Mouse (Mus musculus) MEL (cell line): ENCODE results near the gene Prpsap1. TPM values are rescaled to one million over a fixed set of nuclear protein-coding genes. Genes with fewer than 3 reads are reported as not detected.

Experiments used
- DNase-seq: peaks from one replicate; pipeline ENCODE4 v3.0.0; 2011; ENCODE audit warnings: low read depth, low spot score
- H3K27ac ChIP-seq: 2 replicates; pipeline ENCODE4 v1.5.1; 2012; ENCODE audit warnings: low read depth, mild to moderate bottlenecking, control low read depth, low read length, moderate library complexity; ENCODE audit not compliant: control insufficient read depth
- H3K27me3 ChIP-seq, 2 experiments: fragments of 150-350 bp in 1 of 2; sonication (generic) in 1 of 2; 2 replicates each; pipeline ENCODE4 v1.6.1; 2012; ENCODE audit warnings: low read length in 2 of 2, mild to moderate bottlenecking in 2 of 2, improper control_type of control experiment in 1 of 2, moderate library complexity in 1 of 2; ENCODE audit not compliant: insufficient read depth in 2 of 2, control insufficient read depth in 1 of 2
- H3K36me3 ChIP-seq, 2 experiments: 2 replicates each; pipeline ENCODE4 v1.6.1; 2012 to 2014; ENCODE audit warnings: low read length in 2 of 2, improper control_type of control experiment in 1 of 2, inconsistent platforms in 1 of 2, mild to moderate bottlenecking in 1 of 2; ENCODE audit not compliant: insufficient read depth in 2 of 2, control insufficient read depth in 1 of 2
- H3K4me1 ChIP-seq, 2 experiments: fragments of 150-350 bp in 1 of 2; sonication (generic) in 1 of 2; 2 replicates each; pipeline ENCODE4 v1.6.1; 2012; ENCODE audit warnings: low read length in 2 of 2, improper control_type of control experiment in 1 of 2, mild to moderate bottlenecking in 1 of 2; ENCODE audit not compliant: insufficient read depth in 2 of 2, control insufficient read depth in 1 of 2
- H3K4me3 ChIP-seq, 2 experiments: fragments of 150-350 bp in 1 of 2; sonication (generic) in 1 of 2; 2 replicates each; pipeline ENCODE4 v1.5.1; 2012; ENCODE audit warnings: low read depth in 2 of 2, low read length in 2 of 2, mild to moderate bottlenecking in 2 of 2, moderate library complexity in 2 of 2, control low read depth in 1 of 2, improper control_type of control experiment in 1 of 2; ENCODE audit not compliant: control insufficient read depth in 1 of 2, insufficient read depth in 1 of 2
- H3K79me2 ChIP-seq: 2 replicates; pipeline ENCODE4 v1.6.1; 2012; ENCODE audit warnings: mild to moderate bottlenecking, low read length, moderate library complexity; ENCODE audit not compliant: control insufficient read depth, poor library complexity, insufficient read depth
- H3K9ac ChIP-seq: 2 replicates; pipeline ENCODE4 v1.6.1; 2012; ENCODE audit warnings: low read depth, mild to moderate bottlenecking, control low read depth, low read length, moderate library complexity; ENCODE audit not compliant: control insufficient read depth, poor library complexity, severe bottlenecking
- H3K9me3 ChIP-seq: fragments of 150-350 bp; sonication (generic); replicated peaks from 2 replicates; pipeline ENCODE4 v1.6.1; 2012; ENCODE audit warnings: mild to moderate bottlenecking, low read length, improper control_type of control experiment, moderate library complexity; ENCODE audit not compliant: insufficient read depth
- BHLHE40 ChIP-seq: IDR thresholded peaks from 2 replicates; pipeline ENCODE4 v1.6.1; 2012; ENCODE audit warnings: low read depth, mild to moderate bottlenecking, inconsistent platforms, low read length, improper control_type of control experiment, borderline replicate concordance
- CHD2 ChIP-seq: IDR thresholded peaks from 2 replicates; pipeline ENCODE4 v1.6.1; 2011; ENCODE audit warnings: low read length, improper control_type of control experiment
- CTCF ChIP-seq, 3 experiments: IDR thresholded peaks in 2 of 3; conservative IDR thresholded peaks in 1 of 3; 2 replicates each; pipeline ENCODE4 v1.5.1; 2011 to 2012; ENCODE audit warnings: low read length in 3 of 3, low read depth in 2 of 3, mild to moderate bottlenecking in 2 of 3, improper control_type of control experiment in 1 of 3, inconsistent platforms in 1 of 3, mixed read lengths in 1 of 3, moderate library complexity in 1 of 3; ENCODE audit not compliant: control insufficient read depth in 1 of 3, insufficient read depth in 1 of 3, poor library complexity in 1 of 3, severe bottlenecking in 1 of 3
- GABPA ChIP-seq: IDR thresholded peaks from 2 replicates; pipeline ENCODE4 v1.6.1; 2012; ENCODE audit warnings: low read depth, mild to moderate bottlenecking, inconsistent platforms, low read length, improper control_type of control experiment, moderate library complexity
- GATA1 ChIP-seq: IDR thresholded peaks from 2 replicates; pipeline ENCODE4 v1.6.1; 2011; ENCODE audit warnings: low read depth, low read length, improper control_type of control experiment
- JUND ChIP-seq: IDR thresholded peaks from 2 replicates; pipeline ENCODE4 v1.6.1; 2011; ENCODE audit warnings: low read depth, mild to moderate bottlenecking, improper control_type of control experiment, low read length
- KAT2A ChIP-seq: conservative IDR thresholded peaks from 2 replicates; pipeline ENCODE4 v1.6.1; 2012; ENCODE audit warnings: low read depth, low read length, improper control_type of control experiment, inconsistent platforms
- MAZ ChIP-seq: IDR thresholded peaks from 2 replicates; pipeline ENCODE4 v1.6.1; 2012; ENCODE audit warnings: low read depth, mild to moderate bottlenecking, inconsistent platforms, low read length, improper control_type of control experiment
- MEF2A ChIP-seq: IDR thresholded peaks from 2 replicates; pipeline ENCODE4 v1.6.1; 2014; ENCODE audit warnings: low read depth, mild to moderate bottlenecking, inconsistent platforms, low read length, improper control_type of control experiment; ENCODE audit not compliant: poor library complexity, insufficient replicate concordance, severe bottlenecking; ENCODE audit errors: extremely low read depth
- NELFE ChIP-seq: IDR thresholded peaks from 2 replicates; pipeline ENCODE4 v1.6.1; 2011; ENCODE audit warnings: low read depth, low read length, improper control_type of control experiment
- POLR2A ChIP-seq, 2 experiments: IDR thresholded peaks; 2 replicates each; pipeline ENCODE4 v1.6.1; 2011 to 2012; ENCODE audit warnings: low read length in 2 of 2, mild to moderate bottlenecking in 2 of 2, control low read depth in 1 of 2, improper control_type of control experiment in 1 of 2, low read depth in 1 of 2, moderate library complexity in 1 of 2; ENCODE audit not compliant: control insufficient read depth in 1 of 2, insufficient read depth in 1 of 2, poor library complexity in 1 of 2
- POLR2AphosphoS2 ChIP-seq: IDR thresholded peaks from 2 replicates; pipeline ENCODE4 v1.6.1; 2011; ENCODE audit warnings: low read length, improper control_type of control experiment
- POLR2AphosphoS5 ChIP-seq: IDR thresholded peaks from 2 replicates; pipeline ENCODE4 v1.6.1; 2012; ENCODE audit warnings: low read depth, borderline replicate concordance, mild to moderate bottlenecking, inconsistent platforms, low read length, moderate library complexity, mixed read lengths
- RAD21 ChIP-seq: IDR thresholded peaks from 2 replicates; pipeline ENCODE4 v1.6.1; 2011; ENCODE audit warnings: mild to moderate bottlenecking, low read depth, low read length, improper control_type of control experiment
- SIN3A ChIP-seq: IDR thresholded peaks from 2 replicates; pipeline ENCODE4 v1.6.1; 2012; ENCODE audit warnings: low read length, improper control_type of control experiment, inconsistent platforms
- SMC3 ChIP-seq: IDR thresholded peaks from 2 replicates; pipeline ENCODE4 v1.6.1; 2011; ENCODE audit warnings: low read depth, low read length, improper control_type of control experiment
- UBTF ChIP-seq: IDR thresholded peaks from 2 replicates; pipeline ENCODE4 v1.6.1; 2012; ENCODE audit warnings: low read depth, mild to moderate bottlenecking, inconsistent platforms, low read length, improper control_type of control experiment, moderate library complexity, borderline replicate concordance; ENCODE audit not compliant: insufficient read depth
- USF1 ChIP-seq: IDR thresholded peaks from 2 replicates; pipeline ENCODE4 v1.6.1; 2014; ENCODE audit warnings: low read depth, mild to moderate bottlenecking, inconsistent platforms, low read length, improper control_type of control experiment, moderate library complexity
- USF2 ChIP-seq, 2 experiments: IDR thresholded peaks; 2 replicates each; pipeline ENCODE4 v1.6.1; 2011 to 2012; ENCODE audit warnings: improper control_type of control experiment in 2 of 2, low read length in 2 of 2, borderline replicate concordance in 1 of 2, inconsistent platforms in 1 of 2, low read depth in 1 of 2, mild to moderate bottlenecking in 1 of 2; ENCODE audit not compliant: insufficient read depth in 1 of 2
- ZC3H11A ChIP-seq: IDR thresholded peaks from 2 replicates; pipeline ENCODE4 v1.6.1; 2012; ENCODE audit warnings: low read depth, mild to moderate bottlenecking, inconsistent platforms, low read length, improper control_type of control experiment
- ZMIZ1 ChIP-seq: IDR thresholded peaks from 2 replicates; pipeline ENCODE4 v1.6.1; 2012; ENCODE audit warnings: low read depth, mild to moderate bottlenecking, inconsistent platforms, low read length, improper control_type of control experiment, moderate library complexity
- polyA plus RNA-seq, 2 experiments: library from polyadenylated mRNA; stranded (reverse) in 1 of 2; unstranded in 1 of 2; fragments of >175 nt in 1 of 2; fragments of >200 nt in 1 of 2; gene quantifications; 2 replicates each; pipeline versions ENCODE4 v1.2.1 to v1.2.4; 2012; ENCODE audit warnings: low replicate concordance in 2 of 2, low read depth in 1 of 2; ENCODE audit not compliant: insufficient read length in 2 of 2, insufficient read depth in 1 of 2, missing spikeins in 1 of 2
- total RNA-seq: library from RNA; depleted of rRNA; stranded (reverse); fragments of 300-350 nt; gene quantifications from 2 replicates; pipeline ENCODE4 v1.2.3, GENCODE M21; 2012

Prpsap1 gene
- total and polyA plus RNA-seq, 3 experiments = 112 to 155 TPM; not detected in 1

- H3K9me3 ChIP-seq = no peaks in the 10 kb centered on the region
- no peak within 1 kb of the TSS for H3K4me3 ChIP-seq
- H3K4me1 ChIP-seq = peaks cover 0 to 3% of the 10 kb centered on the region in 2 experiments; a peak in 2 of 4 replicates
- TF ChIP-seq NELFE (no peak), POLR2AphosphoS2 (no peak), SMC3 (no peak), MEF2A (no peak), BHLHE40 (no peak), JUND (no peak), USF1 (no peak), CHD2 (no peak), UBTF (no peak), GATA1 (no peak), USF2 (IDR thresholded peaks at IDR 0.05; ENCODE audit: borderline replicate concordance in 1 of 2, insufficient read depth in 1 of 2, low read depth in 1 of 2, low read length in 2 of 2) (no peak), KAT2A (no peak), GABPA (no peak), CTCF (IDR thresholded peaks at IDR 0.05 in 2 of 3, conservative IDR thresholded peaks at IDR 0.05 in 1 of 3; ENCODE audit: control insufficient read depth in 1 of 3, insufficient read depth in 1 of 3, low read depth in 2 of 3, low read length in 3 of 3, poor library complexity in 1 of 3, severe bottlenecking in 1 of 3) (no peak)
- H3K9ac ChIP-seq = no peak within 1 kb of the TSS
- H3K27ac ChIP-seq = no peak within 1 kb of the TSS
- H3K79me2 ChIP-seq = no peaks in the 10 kb centered on the region
- H3K27me3 ChIP-seq = no peaks in the 10 kb centered on the region
- no peak for DNase-seq
- H3K36me3 ChIP-seq = peaks cover 0 to 2% of the 10 kb centered on the region in 2 experiments; a peak in 2 of 4 replicates
These were observed 27.9 kb downstream of the Prpsap1 start, which contains the start of gene Qrich2 for GRCm38 (mm10) chr11:116466141-116466540. Gene Qrich2 (minus strand): TSS chr11:116466241.

- peaks cover 0 to 2% of the 10 kb centered on the region in 2 experiments; a peak in 1 of 4 replicates for H3K36me3 ChIP-seq
- no peaks in the 10 kb centered on the region for H3K9me3 ChIP-seq
- TF ChIP-seq SIN3A (0 out of 2 replicates have a peak, but pooled peaks have one; percentile 48), ZC3H11A (peak; percentile 93), BHLHE40 (0 out of 2 replicates have a peak, but pooled peaks have one; percentile 44), USF1 (no peak), SMC3 (peak; percentile 92), POLR2A (IDR thresholded peaks at IDR 0.05; ENCODE audit: control insufficient read depth in 1 of 2, insufficient read depth in 1 of 2, low read depth in 1 of 2, low read length in 2 of 2, poor library complexity in 1 of 2) (no peak), ZMIZ1 (no peak), RAD21 (peak; percentile 93), CTCF (IDR thresholded peaks at IDR 0.05 in 2 of 3, conservative IDR thresholded peaks at IDR 0.05 in 1 of 3; ENCODE audit: control insufficient read depth in 1 of 3, insufficient read depth in 1 of 3, low read depth in 2 of 3, low read length in 3 of 3, poor library complexity in 1 of 3, severe bottlenecking in 1 of 3) (peak; percentile 76 to 99 (median 97)), MAZ (peak; percentile 72; the same call in 1 of the 2 replicates), POLR2AphosphoS5 (no peak)
- DNase-seq = peak; percentile 89
- H3K27me3 ChIP-seq = no peaks in the 10 kb centered on the region
- no peak overlapping the region for H3K27ac ChIP-seq
- H3K4me3 ChIP-seq = no peak overlapping the region
- no peaks in the 10 kb centered on the region for H3K79me2 ChIP-seq
- no peak overlapping the region for H3K9ac ChIP-seq
- peaks cover 0 to 3% of the 10 kb centered on the region in 2 experiments; a peak in 2 of 4 replicates for H3K4me1 ChIP-seq
These were observed 30.2 kb downstream of the Prpsap1 start for GRCm38 (mm10) chr11:116463833-116464232.
